Mouse (Mus musculus): ENCODE measurements around the gene Fpgt. TPM values are rescaled to one million over a fixed set of nuclear protein-coding genes. Genes with fewer than 3 reads are reported as not detected.

Gene Fpgt
- 2.1 and 2.6 TPM in 2 replicates for polyA plus RNA-seq (2012; rRNA removed; ENCODE audit: low replicate concordance)

GRCm38 (mm10) chr3:155093116-155093956 is at the start of gene Fpgt, which contains the start of gene Lrriq3:
TSS of gene Fpgt (minus strand) at chr3:155093403.
TSS of gene Lrriq3 (plus strand) at chr3:155093434.

GRCm38 (mm10) chr3:155055231-155055916 is 37.8 kb downstream of the Fpgt start, which contains the start of gene Tnni3k:
TSS of gene Tnni3k (minus strand) at chr3:155055407.

Other genes starting within 250 kb of the Fpgt start
- 0.12 TPM in 1 of 2 replicates, not detected in the other for gene Tnni3k, start 38.0 kb downstream of the Fpgt start, polyA plus RNA-seq (2012; rRNA removed; ENCODE audit: low replicate concordance)
- gene Lrriq3, start within 50 bp of the Fpgt start, polyA plus RNA-seq (2012; rRNA removed; ENCODE audit: low replicate concordance): 0.05 TPM in 1 of 2 replicates, not detected in the other